Mouse (Mus musculus): ENCODE measurements around the gene Tmem132b. TPM values are rescaled to one million over a fixed set of nuclear protein-coding genes. Genes with fewer than 3 reads are reported as not detected.
A peak's percentile ranks its signal among the peaks of the same experiment; 100 is the strongest.
"Not testable (repeated sequence)": the region's sequence is repeated elsewhere in the genome, so short reads cannot be mapped to it uniquely, and the experiment has no call there.

Gene Tmem132b
- polyA plus RNA-seq (2016; fragmentation: Nextera tagmentation; extraction: Ambion mirVana) = 0.20 and 0.27 TPM in 2 replicates

GRCm38 (mm10) chr5:125531634-125532033 lies at the start of gene Tmem132b:
Gene Tmem132b, plus strand, starts transcription at chr5:125531774.
- no peaks in the 10 kb centered on the region for H3K36me3 ChIP-seq (replicated peaks)
- H3K9me3 ChIP-seq = 0 out of 2 replicates have a peak, but pooled peaks cover 2% of the 10 kb centered on the region
- WGBS = 3% methylated on average over 25 of the region's 25 CpGs
- H3K27me3 ChIP-seq (ENCODE audit: poor library complexity, severe bottlenecking) = peaks cover 94% of the 10 kb centered on the region
- peak; percentile 50 for DNase-seq (ENCODE audit: extremely low spot score, low spot score)
- peak within 1 kb of the TSS; percentile 76 for H3K27ac ChIP-seq
- peak within 1 kb of the TSS; percentile 60 for H3K4me3 ChIP-seq
- peaks cover 45% of the 10 kb centered on the region for H3K4me1 ChIP-seq

DNA sequence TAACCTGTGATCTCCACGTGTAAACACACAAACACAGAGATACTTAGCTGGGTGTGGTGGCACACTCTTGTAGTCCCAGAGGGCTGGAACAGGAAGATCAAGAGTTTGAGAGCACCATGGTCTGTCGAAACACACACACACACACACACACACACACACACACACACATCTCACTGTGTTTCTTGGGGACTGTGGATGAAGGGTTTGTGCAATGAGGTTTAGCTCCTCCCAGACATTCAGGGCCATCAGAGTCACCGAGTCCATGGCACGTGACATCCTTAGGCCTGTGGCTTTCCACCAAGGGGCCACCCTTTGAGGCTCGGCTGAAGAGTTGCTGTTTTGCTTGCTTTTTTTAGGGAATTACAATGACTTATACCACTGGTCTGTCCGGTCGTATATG lies 49.1 kb upstream of the Tmem132b start:
- peaks cover 87% of the 10 kb centered on the region for H3K36me3 ChIP-seq (replicated peaks)

DNA sequence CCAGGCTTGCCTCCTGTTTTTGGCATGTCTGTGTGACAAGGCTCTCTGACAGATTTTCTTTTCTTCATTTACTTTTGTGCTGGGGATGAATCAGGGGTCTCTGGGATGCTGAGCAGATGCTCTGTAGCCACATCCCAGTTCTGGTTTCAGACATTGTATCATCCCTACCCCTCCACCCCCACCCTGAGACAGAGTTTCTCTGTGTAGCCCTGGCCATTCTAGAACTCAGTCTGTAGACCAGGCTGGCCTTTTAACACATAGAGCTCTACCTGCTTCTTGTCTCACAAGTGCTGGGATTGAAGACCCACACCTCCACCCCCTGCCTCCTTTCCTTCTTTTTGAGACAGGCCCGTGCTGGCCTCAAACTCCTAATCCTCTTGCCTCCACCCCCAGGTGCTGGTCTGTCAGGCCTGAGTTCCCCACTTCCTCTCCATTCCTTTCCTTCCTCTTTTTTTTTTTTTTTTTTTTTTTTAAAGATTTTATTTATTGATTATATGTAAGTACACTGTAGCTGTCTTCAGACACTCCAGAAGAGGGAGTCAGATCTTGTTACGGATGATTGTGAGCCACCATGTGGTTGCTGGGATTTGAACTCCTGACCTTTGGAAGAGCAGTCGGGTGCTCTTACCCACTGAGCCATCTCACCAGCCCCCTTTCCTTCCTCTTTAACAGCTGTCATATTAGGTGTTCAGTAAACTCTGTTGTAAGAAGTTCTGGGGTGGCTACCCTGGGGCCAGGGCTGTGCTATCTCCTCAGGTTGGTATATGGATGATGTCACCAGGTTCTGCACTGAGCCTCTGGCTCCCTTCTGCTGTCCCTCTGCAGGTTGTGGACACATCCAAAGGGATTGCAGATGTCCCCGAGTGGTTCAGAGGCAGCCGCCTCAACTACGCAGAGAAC lies 47.6 kb upstream of the Tmem132b start:
- 85% methylated on average over 6 of the region's 6 CpGs for WGBS
- Histone ChIP-seq H3K9me3 (no peaks in the 10 kb centered on the region), H3K4me3 (no peak overlapping the region), H3K4me1 (peaks cover 26% of the 10 kb centered on the region), H3K27ac (no peak overlapping the region), H3K27me3 (ENCODE audit: poor library complexity, severe bottlenecking) (no peaks in the 10 kb centered on the region), H3K36me3 (replicated peaks) (peaks cover 93% of the 10 kb centered on the region)
- no peak for DNase-seq (ENCODE audit: extremely low spot score, low spot score)

More for the DNA sequence above, 49.1 kb upstream of the Tmem132b start:
- 90% methylated on average over 7 of the region's 7 CpGs for WGBS
- no peaks in the 10 kb centered on the region for H3K27me3 ChIP-seq (ENCODE audit: poor library complexity, severe bottlenecking)
- no peak overlapping the region for H3K4me3 ChIP-seq
- peaks cover 29% of the 10 kb centered on the region for H3K4me1 ChIP-seq
- no peak overlapping the region for H3K27ac ChIP-seq
- no peak for DNase-seq (ENCODE audit: extremely low spot score, low spot score)
- H3K9me3 ChIP-seq = no peaks in the 10 kb centered on the region

DNA sequence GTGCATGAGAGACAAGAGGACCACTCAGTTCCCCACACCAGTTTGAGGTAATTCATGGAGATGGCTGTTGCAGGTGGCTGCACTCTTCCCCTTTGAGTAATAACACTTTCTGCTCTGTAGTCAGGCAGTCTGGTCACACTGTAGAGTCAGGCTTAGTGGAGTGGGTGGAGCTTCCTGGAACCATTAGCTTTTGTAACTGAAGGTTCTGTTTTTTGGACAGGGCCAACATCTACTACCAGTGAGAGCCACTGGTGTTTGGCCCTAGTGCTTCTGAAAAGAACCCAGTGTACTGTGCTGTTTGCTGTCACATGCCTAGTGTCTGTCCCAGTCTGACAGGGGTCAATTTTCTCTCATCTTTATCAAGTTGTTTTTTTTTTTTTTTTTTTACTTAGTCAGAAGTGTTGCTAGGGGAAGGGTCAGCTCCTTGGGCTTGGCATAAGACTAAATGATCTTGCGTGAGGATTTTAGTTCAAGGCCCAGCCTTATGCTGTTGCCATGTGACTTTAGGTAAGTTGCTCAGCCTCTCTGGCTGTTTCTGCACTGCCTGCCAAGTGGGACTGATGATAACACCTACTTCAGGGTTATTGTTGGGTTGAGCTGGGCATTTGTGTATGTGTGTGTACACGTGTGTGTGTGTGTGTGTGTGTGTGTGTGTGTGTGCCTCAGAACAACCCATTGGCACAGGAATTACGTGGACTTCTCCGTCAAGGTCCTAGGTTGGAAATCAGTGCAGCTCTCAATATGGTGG lies 46.4 kb upstream of the Tmem132b start:
- Histone ChIP-seq H3K27ac (no peak overlapping the region), H3K9me3 (no peaks in the 10 kb centered on the region), H3K4me3 (no peak overlapping the region), H3K4me1 (peaks cover 20% of the 10 kb centered on the region), H3K27me3 (ENCODE audit: poor library complexity, severe bottlenecking) (no peaks in the 10 kb centered on the region), H3K36me3 (replicated peaks) (peaks cover 91% of the 10 kb centered on the region)
- DNase-seq (ENCODE audit: extremely low spot score, low spot score) = no peak
- WGBS = 91% methylated on average over 4 of the region's 4 CpGs

- no peaks in the 10 kb centered on the region for H3K9me3 ChIP-seq
- 100% methylated on average over 1 of the region's 1 CpGs for WGBS
- no peaks in the 10 kb centered on the region for H3K27me3 ChIP-seq (ENCODE audit: poor library complexity, severe bottlenecking)
- H3K4me1 ChIP-seq = peaks cover 13% of the 10 kb centered on the region
- H3K36me3 ChIP-seq (replicated peaks) = peaks cover 91% of the 10 kb centered on the region
- H3K27ac ChIP-seq = no peak overlapping the region
- H3K4me3 ChIP-seq = no peak overlapping the region
- no peak for DNase-seq (ENCODE audit: extremely low spot score, low spot score)
Measured at GRCm38 (mm10) chr5:125486088-125486487, 45.5 kb upstream of the Tmem132b start.

DNA sequence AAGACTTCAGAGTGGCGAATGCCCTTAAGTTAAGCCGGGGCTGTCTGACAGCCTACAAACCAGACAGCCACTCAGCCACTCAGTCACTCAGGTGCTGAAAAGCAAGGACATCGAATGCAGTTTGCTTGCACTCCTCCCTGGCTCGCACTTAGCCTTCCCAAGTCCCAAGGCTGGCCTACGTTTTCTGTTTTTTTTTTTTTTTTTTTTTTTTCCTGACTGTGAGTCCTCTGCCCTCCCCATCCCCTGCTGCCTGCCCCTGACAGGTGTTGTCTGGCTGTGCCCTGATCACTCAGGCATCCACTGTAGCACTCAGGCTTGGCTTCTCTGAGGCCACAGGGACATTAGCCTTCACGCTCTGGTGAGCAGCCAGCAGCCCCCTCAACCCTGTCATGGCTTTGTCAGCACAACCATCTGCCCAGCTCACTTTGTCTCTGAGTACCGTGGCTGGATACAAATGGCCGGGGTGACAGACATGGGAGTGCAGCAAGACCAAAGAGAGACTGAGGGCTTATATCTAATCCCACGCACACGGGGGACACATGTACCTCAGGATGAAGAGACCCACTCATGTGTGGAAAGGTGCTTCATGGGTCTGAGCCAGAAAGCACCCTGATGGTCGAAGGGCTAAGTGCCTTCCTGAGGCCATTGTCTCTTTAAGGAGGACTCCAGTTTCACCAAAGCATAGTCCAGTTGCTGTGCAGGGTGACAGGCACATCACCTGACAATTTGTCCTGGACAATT lies 44.0 kb upstream of the Tmem132b start:
- Histone ChIP-seq H3K36me3 (replicated peaks) (peaks cover 91% of the 10 kb centered on the region), H3K4me3 (no peak overlapping the region), H3K27me3 (ENCODE audit: poor library complexity, severe bottlenecking) (no peaks in the 10 kb centered on the region), H3K9me3 (no peaks in the 10 kb centered on the region), H3K27ac (peak overlapping the region; percentile 66), H3K4me1 (peaks cover 13% of the 10 kb centered on the region)
- no peak for DNase-seq (ENCODE audit: extremely low spot score, low spot score)
- WGBS = 77% methylated on average over 11 of the region's 11 CpGs

DNA sequence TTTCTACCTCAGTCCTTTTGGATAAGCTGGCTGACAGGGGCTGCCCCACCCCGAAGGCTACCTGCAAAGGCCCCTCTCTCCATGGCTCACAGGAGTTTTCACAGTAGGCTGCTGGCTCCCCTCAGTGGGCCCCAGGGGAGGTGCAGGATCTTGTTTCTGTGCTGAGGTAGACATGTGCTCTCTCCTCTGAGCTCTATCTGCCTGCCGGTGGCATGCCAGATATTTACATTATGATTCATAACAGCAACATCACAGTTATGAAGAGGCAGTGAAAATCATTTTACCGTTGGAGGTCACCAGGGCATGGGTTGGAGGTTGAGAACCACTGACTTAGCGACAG lies 43.5 kb upstream of the Tmem132b start:
- Histone ChIP-seq H3K36me3 (replicated peaks) (peaks cover 91% of the 10 kb centered on the region), H3K27ac (peak overlapping the region; percentile 66), H3K4me1 (peaks cover 13% of the 10 kb centered on the region), H3K27me3 (ENCODE audit: poor library complexity, severe bottlenecking) (no peaks in the 10 kb centered on the region), H3K4me3 (no peak overlapping the region), H3K9me3 (no peaks in the 10 kb centered on the region)
- WGBS = 82% methylated on average over 4 of the region's 4 CpGs
- DNase-seq (ENCODE audit: extremely low spot score, low spot score) = no peak

DNA sequence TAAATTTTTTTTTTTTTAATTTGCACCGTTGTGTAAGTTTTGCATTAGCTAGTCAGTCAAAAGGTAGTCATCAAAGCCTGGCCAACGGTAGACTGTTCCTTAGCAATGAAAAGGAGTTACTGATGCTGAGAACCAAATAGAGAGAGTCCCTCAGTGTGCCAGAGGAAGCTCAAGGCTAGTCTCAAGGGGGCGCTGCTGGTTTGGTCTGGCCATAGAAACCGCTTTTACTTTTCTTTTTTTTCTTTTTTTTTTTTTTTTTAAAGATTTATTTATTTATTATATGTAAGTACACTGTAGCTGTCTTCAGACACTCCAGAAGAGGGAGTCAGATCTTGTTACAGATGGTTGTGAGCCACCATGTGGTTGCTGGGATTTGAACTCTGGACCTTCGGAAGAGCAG lies 42.6 kb upstream of the Tmem132b start:
- peaks cover 13% of the 10 kb centered on the region for H3K4me1 ChIP-seq
- not testable (repeated sequence) for H3K27ac ChIP-seq; DNase-seq (ENCODE audit: extremely low spot score, low spot score); H3K27me3 ChIP-seq (ENCODE audit: poor library complexity, severe bottlenecking); H3K9me3 ChIP-seq; H3K4me3 ChIP-seq
- H3K36me3 ChIP-seq (replicated peaks) = peaks cover 89% of the 10 kb centered on the region
- 97% methylated on average over 5 of the region's 5 CpGs for WGBS

DNA sequence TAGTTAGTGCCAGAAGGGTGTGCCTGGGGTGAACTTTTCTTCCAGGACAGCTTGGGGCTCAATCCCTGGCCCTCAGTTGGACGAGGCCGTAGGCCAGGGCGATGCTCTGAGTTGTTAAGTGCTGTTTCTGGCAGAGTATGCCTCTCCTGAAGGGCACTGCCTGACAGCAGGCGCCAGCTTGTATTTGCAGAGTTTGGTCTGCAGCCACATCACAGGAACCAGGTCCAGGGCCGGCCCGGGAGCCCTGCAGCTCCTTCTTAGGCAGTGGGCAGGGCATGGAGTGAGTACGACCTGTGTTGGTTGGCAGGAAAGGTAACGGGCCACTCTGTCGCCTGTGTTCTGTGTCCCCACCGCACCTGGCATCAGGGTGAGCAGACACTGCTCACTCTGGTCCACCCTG lies 40.5 kb upstream of the Tmem132b start:
- no peak overlapping the region for H3K27ac ChIP-seq
- 92% methylated on average over 10 of the region's 10 CpGs for WGBS
- DNase-seq (ENCODE audit: extremely low spot score, low spot score) = no peak
- H3K4me3 ChIP-seq = no peak overlapping the region
- H3K9me3 ChIP-seq = no peaks in the 10 kb centered on the region
- no peaks in the 10 kb centered on the region for H3K27me3 ChIP-seq (ENCODE audit: poor library complexity, severe bottlenecking)
- H3K36me3 ChIP-seq (replicated peaks) = peaks cover 90% of the 10 kb centered on the region
- H3K4me1 ChIP-seq = peaks cover 13% of the 10 kb centered on the region

- no peak overlapping the region for H3K27ac ChIP-seq
- no peaks in the 10 kb centered on the region for H3K27me3 ChIP-seq (ENCODE audit: poor library complexity, severe bottlenecking)
- H3K4me1 ChIP-seq = peaks cover 6% of the 10 kb centered on the region
- H3K36me3 ChIP-seq (replicated peaks) = peaks cover 81% of the 10 kb centered on the region
- DNase-seq (ENCODE audit: extremely low spot score, low spot score) = no peak
- no peak overlapping the region for H3K4me3 ChIP-seq
- WGBS = 58% methylated on average over 17 of the region's 17 CpGs
- no peaks in the 10 kb centered on the region for H3K9me3 ChIP-seq
Measured at GRCm38 (mm10) chr5:125492379-125493092, 39.0 kb upstream of the Tmem132b start.

GRCm38 (mm10) chr5:125493093-125493423 lies 38.5 kb upstream of the Tmem132b start:
- Histone ChIP-seq H3K4me3 (no peak overlapping the region), H3K4me1 (peaks cover under 1% of the 10 kb centered on the region), H3K27me3 (ENCODE audit: poor library complexity, severe bottlenecking) (no peaks in the 10 kb centered on the region), H3K36me3 (replicated peaks) (peaks cover 76% of the 10 kb centered on the region), H3K27ac (no peak overlapping the region), H3K9me3 (no peaks in the 10 kb centered on the region)
- DNase-seq (ENCODE audit: extremely low spot score, low spot score) = no peak
- 53% methylated on average over 5 of the region's 5 CpGs for WGBS

- no peak overlapping the region for H3K27ac ChIP-seq
- H3K4me3 ChIP-seq = no peak overlapping the region
- H3K36me3 ChIP-seq (replicated peaks) = peaks cover 70% of the 10 kb centered on the region
- WGBS = 93% methylated on average over 10 of the region's 10 CpGs
- no peaks in the 10 kb centered on the region for H3K9me3 ChIP-seq
- no peak for DNase-seq (ENCODE audit: extremely low spot score, low spot score)
- H3K4me1 ChIP-seq = no peaks in the 10 kb centered on the region
- no peaks in the 10 kb centered on the region for H3K27me3 ChIP-seq (ENCODE audit: poor library complexity, severe bottlenecking)
Measured at GRCm38 (mm10) chr5:125495655-125496054, 35.9 kb upstream of the Tmem132b start.

Data from forebrain, embryonic 10.5 days (tissue).